Mouse (Mus musculus) midbrain, embryonic 12.5 days (tissue): Measurements from ENCODE around the gene Atic. TPM values are rescaled to one million over a fixed set of nuclear protein-coding genes. Genes with fewer than 3 reads are reported as not detected.

ENCODE experiments used
- ATAC-seq: fragments of 200-750 bp; cut with Nextera tagmentation; 2 replicates; pipeline ENCODE4 v1.8.0; 2017; ENCODE audit warnings: low read depth, moderate TSS enrichment, moderate library complexity; ENCODE audit not compliant: low FRiP score
- H3K27ac ChIP-seq: fragments of 300-500 bp; sonication (generic); replicated peaks from 2 replicates; pipeline ENCODE4 v1.5.1; 2016; ENCODE audit warnings: mild to moderate bottlenecking
- H3K27me3 ChIP-seq: fragments of 300-500 bp; sonication (generic); 2 replicates; pipeline ENCODE4 v1.6.1; 2016; ENCODE audit warnings: mild to moderate bottlenecking
- H3K36me3 ChIP-seq: fragments of 300-500 bp; sonication (generic); 2 replicates; pipeline ENCODE4 v1.6.1; 2016
- H3K4me1 ChIP-seq: fragments of 300-500 bp; sonication (generic); 2 replicates; pipeline ENCODE4 v1.6.1; 2016
- H3K4me2 ChIP-seq: fragments of 300-500 bp; sonication (generic); replicated peaks from 2 replicates; pipeline ENCODE4 v1.6.1; 2016; ENCODE audit warnings: mild to moderate bottlenecking, moderate library complexity
- H3K4me3 ChIP-seq: fragments of 300-500 bp; sonication (generic); 2 replicates; pipeline ENCODE4 v1.5.1; 2016; ENCODE audit warnings: mild to moderate bottlenecking
- H3K9ac ChIP-seq: fragments of 300-500 bp; sonication (generic); replicated peaks from 2 replicates; pipeline ENCODE4 v1.6.1; 2016; ENCODE audit warnings: mild to moderate bottlenecking, moderate library complexity
- H3K9me3 ChIP-seq: fragments of 300-500 bp; sonication (generic); 2 replicates; pipeline ENCODE4 v1.6.1; 2016; ENCODE audit warnings: mild to moderate bottlenecking
- WGBS: fragments of 180-500 bp; shearing (Covaris S2); methylation state at CpG from one replicate; pipeline ENCODE4 v1.1.7; 2016; 5-methylcytosine and 5-hydroxymethylcytosine counted together
- polyA plus RNA-seq: library from polyadenylated mRNA; unstranded; fragments of >200 nt; fragmentation: Nextera tagmentation; extraction: Ambion mirVana; gene quantifications from 2 replicates; pipeline ENCODE4 v1.2.1, GENCODE M21; 2016

Atic gene
- polyA plus RNA-seq, 1 experiment from 2014 or later = 34.2 TPM

- Histone ChIP-seq H3K9ac (no peak overlapping the region), H3K36me3 (peaks cover 72% of the 10 kb centered on the region), H3K27me3 (no peaks in the 10 kb centered on the region), H3K4me3 (no peak overlapping the region), H3K27ac (no peak overlapping the region), H3K9me3 (no peaks in the 10 kb centered on the region), H3K4me2 (no peak overlapping the region), H3K4me1 (no peaks in the 10 kb centered on the region)
- 75% methylated on average over 16 of the region's 16 CpGs for WGBS
- no peak for ATAC-seq
These were observed 11.1 kb downstream of the Atic start for GRCm38 (mm10) chr1:71567884-71568605.

- Histone ChIP-seq H3K4me3 (no peak overlapping the region), H3K36me3 (peaks cover 63% of the 10 kb centered on the region), H3K4me1 (no peaks in the 10 kb centered on the region), H3K9me3 (no peaks in the 10 kb centered on the region), H3K27ac (no peak overlapping the region), H3K27me3 (no peaks in the 10 kb centered on the region), H3K9ac (no peak overlapping the region), H3K4me2 (no peak overlapping the region)
- WGBS = 88% methylated on average over 4 of the region's 4 CpGs
- ATAC-seq = no peak
These were observed 13.2 kb downstream of the Atic start for GRCm38 (mm10) chr1:71570116-71570515.

GRCm38 (mm10) chr1:71575987-71576386 lies 19.0 kb downstream of the Atic start:
- no peak for ATAC-seq
- no peak overlapping the region for H3K27ac ChIP-seq
- H3K4me1 ChIP-seq = no peaks in the 10 kb centered on the region
- no peaks in the 10 kb centered on the region for H3K27me3 ChIP-seq
- H3K9ac ChIP-seq = no peak overlapping the region
- H3K36me3 ChIP-seq = peaks cover 67% of the 10 kb centered on the region
- no peaks in the 10 kb centered on the region for H3K9me3 ChIP-seq
- H3K4me3 ChIP-seq = no peak overlapping the region
- 97% methylated on average over 7 of the region's 7 CpGs for WGBS
- H3K4me2 ChIP-seq = no peak overlapping the region

- peaks cover 58% of the 10 kb centered on the region for H3K36me3 ChIP-seq
- H3K4me3 ChIP-seq = no peak overlapping the region
- no peaks in the 10 kb centered on the region for H3K27me3 ChIP-seq
- H3K4me1 ChIP-seq = no peaks in the 10 kb centered on the region
- no peak overlapping the region for H3K27ac ChIP-seq
- ATAC-seq = no peak
- H3K9ac ChIP-seq = no peak overlapping the region
- no peaks in the 10 kb centered on the region for H3K9me3 ChIP-seq
- WGBS = 95% methylated on average over 6 of the region's 6 CpGs
- no peak overlapping the region for H3K4me2 ChIP-seq
These were observed 19.9 kb downstream of the Atic start for GRCm38 (mm10) chr1:71576837-71577236.

GRCm38 (mm10) chr1:71579526-71579925 lies 22.6 kb downstream of the Atic start:
- peaks cover 44% of the 10 kb centered on the region for H3K36me3 ChIP-seq
- 86% methylated on average over 4 of the region's 4 CpGs for WGBS
- no peak overlapping the region for H3K9ac ChIP-seq
- no peaks in the 10 kb centered on the region for H3K27me3 ChIP-seq
- no peak for ATAC-seq
- no peak overlapping the region for H3K4me2 ChIP-seq
- H3K4me3 ChIP-seq = no peak overlapping the region
- no peak overlapping the region for H3K27ac ChIP-seq
- H3K9me3 ChIP-seq = no peaks in the 10 kb centered on the region
- H3K4me1 ChIP-seq = no peaks in the 10 kb centered on the region

- WGBS = 94% methylated on average over 12 of the region's 12 CpGs
- H3K27me3 ChIP-seq = no peaks in the 10 kb centered on the region
- no peak overlapping the region for H3K4me3 ChIP-seq
- ATAC-seq = no peak
- H3K27ac ChIP-seq = no peak overlapping the region
- H3K9me3 ChIP-seq = no peaks in the 10 kb centered on the region
- no peak overlapping the region for H3K4me2 ChIP-seq
- no peak overlapping the region for H3K9ac ChIP-seq
- H3K4me1 ChIP-seq = no peaks in the 10 kb centered on the region
- peaks cover 44% of the 10 kb centered on the region for H3K36me3 ChIP-seq
These were observed 23.5 kb downstream of the Atic start for GRCm38 (mm10) chr1:71580408-71580807.

- H3K9me3 ChIP-seq = no peaks in the 10 kb centered on the region
- H3K9ac ChIP-seq = no peak overlapping the region
- no peaks in the 10 kb centered on the region for H3K27me3 ChIP-seq
- H3K27ac ChIP-seq = no peak overlapping the region
- no peak overlapping the region for H3K4me2 ChIP-seq
- no peak for ATAC-seq
- 98% methylated on average over 8 of the region's 8 CpGs for WGBS
- H3K36me3 ChIP-seq = peaks cover 32% of the 10 kb centered on the region
- H3K4me3 ChIP-seq = no peak overlapping the region
- no peaks in the 10 kb centered on the region for H3K4me1 ChIP-seq
These were observed 26.4 kb downstream of the Atic start for GRCm38 (mm10) chr1:71583302-71583701.

- Histone ChIP-seq H3K4me3 (no peak overlapping the region), H3K9ac (no peak overlapping the region), H3K27ac (no peak overlapping the region), H3K4me2 (no peak overlapping the region), H3K27me3 (no peaks in the 10 kb centered on the region), H3K36me3 (peaks cover 26% of the 10 kb centered on the region), H3K9me3 (no peaks in the 10 kb centered on the region), H3K4me1 (no peaks in the 10 kb centered on the region)
- no peak for ATAC-seq
- WGBS = 94% methylated on average over 7 of the region's 7 CpGs
These were observed 26.9 kb downstream of the Atic start for GRCm38 (mm10) chr1:71583900-71584299.

GRCm38 (mm10) chr1:71586658-71587057 lies 29.7 kb downstream of the Atic start:
- Histone ChIP-seq H3K9me3 (no peaks in the 10 kb centered on the region), H3K4me1 (no peaks in the 10 kb centered on the region), H3K4me2 (no peak overlapping the region), H3K27ac (no peak overlapping the region), H3K9ac (no peak overlapping the region), H3K4me3 (no peak overlapping the region), H3K27me3 (no peaks in the 10 kb centered on the region), H3K36me3 (peaks cover 36% of the 10 kb centered on the region)
- WGBS = 96% methylated on average over 7 of the region's 7 CpGs
- ATAC-seq = no peak

GRCm38 (mm10) chr1:71590038-71590437 lies 33.1 kb downstream of the Atic start:
- no peak overlapping the region for H3K4me3 ChIP-seq
- ATAC-seq = no peak
- H3K4me1 ChIP-seq = no peaks in the 10 kb centered on the region
- H3K9me3 ChIP-seq = no peaks in the 10 kb centered on the region
- H3K27me3 ChIP-seq = no peaks in the 10 kb centered on the region
- H3K9ac ChIP-seq = no peak overlapping the region
- no peak overlapping the region for H3K27ac ChIP-seq
- peaks cover 51% of the 10 kb centered on the region for H3K36me3 ChIP-seq
- WGBS = 92% methylated on average over 11 of the region's 11 CpGs
- no peak overlapping the region for H3K4me2 ChIP-seq

- no peak for ATAC-seq
- Histone ChIP-seq H3K27me3 (no peaks in the 10 kb centered on the region), H3K27ac (no peak overlapping the region), H3K4me1 (no peaks in the 10 kb centered on the region), H3K4me2 (no peak overlapping the region), H3K9me3 (no peaks in the 10 kb centered on the region), H3K36me3 (peaks cover 52% of the 10 kb centered on the region), H3K9ac (no peak overlapping the region), H3K4me3 (no peak overlapping the region)
- 97% methylated on average over 9 of the region's 9 CpGs for whole genome bisulfite sequencing
These were observed 36.2 kb downstream of the Atic start for GRCm38 (mm10) chr1:71593184-71593583.

- WGBS = 93% methylated on average over 2 of the region's 2 CpGs
- no peaks in the 10 kb centered on the region for H3K4me1 ChIP-seq
- peaks cover 62% of the 10 kb centered on the region for H3K36me3 ChIP-seq
- no peaks in the 10 kb centered on the region for H3K27me3 ChIP-seq
- H3K27ac ChIP-seq = no peak overlapping the region
- no peak overlapping the region for H3K4me2 ChIP-seq
- no peak overlapping the region for H3K9ac ChIP-seq
- H3K4me3 ChIP-seq = no peak overlapping the region
- ATAC-seq = no peak
- H3K9me3 ChIP-seq = no peaks in the 10 kb centered on the region
These were observed 37.3 kb downstream of the Atic start for GRCm38 (mm10) chr1:71594268-71594667.

- no peaks in the 10 kb centered on the region for H3K9me3 ChIP-seq
- WGBS = 91% methylated on average over 4 of the region's 4 CpGs
- no peaks in the 10 kb centered on the region for H3K4me1 ChIP-seq
- H3K36me3 ChIP-seq = peaks cover 61% of the 10 kb centered on the region
- no peak overlapping the region for H3K27ac ChIP-seq
- H3K9ac ChIP-seq = no peak overlapping the region
- H3K4me3 ChIP-seq = no peak overlapping the region
- ATAC-seq = no peak
- no peak overlapping the region for H3K4me2 ChIP-seq
- no peaks in the 10 kb centered on the region for H3K27me3 ChIP-seq
These were observed 38.4 kb downstream of the Atic start for GRCm38 (mm10) chr1:71595365-71595764.
